In the genomic region with DNA sequence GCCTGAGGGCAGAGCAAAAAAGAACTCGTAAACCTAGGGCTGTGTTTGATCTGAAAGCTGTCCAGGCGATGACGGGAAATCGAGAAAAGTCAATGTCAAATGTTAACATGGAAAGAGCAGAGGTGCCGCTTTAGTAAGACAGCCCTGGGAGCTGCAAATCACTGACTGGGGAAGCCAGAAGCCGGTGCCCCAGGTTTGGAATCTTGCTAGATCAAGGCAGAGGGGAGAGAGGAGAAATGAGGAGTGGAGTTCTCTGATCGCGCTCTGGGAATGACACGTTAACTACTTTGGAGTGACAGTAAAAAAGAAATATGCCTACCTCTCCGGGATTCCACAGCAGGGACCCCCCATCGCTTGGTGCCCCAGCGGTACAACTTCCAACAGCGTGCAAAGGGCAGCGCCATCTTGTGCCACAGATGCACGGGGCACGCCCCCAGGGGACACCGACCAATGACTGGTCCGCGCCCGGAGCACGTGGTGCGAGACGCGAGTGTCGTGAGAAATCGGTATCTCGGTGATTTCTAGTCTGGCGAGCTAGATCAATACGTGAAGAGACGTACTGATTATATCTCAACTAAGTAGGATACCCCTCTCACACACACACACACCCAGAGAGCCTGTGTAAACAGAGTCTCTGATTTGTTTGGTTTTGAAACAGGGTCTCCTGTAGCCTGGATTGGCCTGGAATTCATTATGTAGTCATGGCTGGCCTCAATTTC, we compare ENCODE assay signal across 8 mouse cellular contexts. TPM values are rescaled to one million over a fixed set of nuclear protein-coding genes. Genes with fewer than 3 reads are reported as not detected.
DNase-seq lines count a peak whose midpoint lies in the region; ATAC-seq and TF ChIP-seq lines count a peak whose summit lies in the region.

Gene Spryd4, minus strand, starts transcription at position 418 of the 719 bp plus-strand sequence.

- 0 out of 2 replicates have a peak, but pooled peaks cover 4% of the 10 kb centered on the region for H3K27me3 ChIP-seq in forebrain, embryonic 16.5 days (replicated peaks; ENCODE audit: control insufficient read depth, insufficient read depth, low read length)
- H3K27me3 ChIP-seq in lung, embryonic 14.5 days (ENCODE audit: insufficient read depth, low read length): no peaks in the 10 kb centered on the region

- peaks cover 16% of the 10 kb centered on the region for H3K36me3 ChIP-seq in ES-E14 (ENCODE audit: control insufficient read depth, insufficient read depth, low read length, poor library complexity, severe bottlenecking)
- H3K36me3 ChIP-seq in forebrain, embryonic 16.5 days (ENCODE audit: control insufficient read depth, insufficient read depth): no peaks in the 10 kb centered on the region
- H3K36me3 ChIP-seq in lung, embryonic 14.5 days (ENCODE audit: insufficient read depth): no peaks in the 10 kb centered on the region

- no peaks in the 10 kb centered on the region for H3K9me3 ChIP-seq in ES-E14 (ENCODE audit: control insufficient read depth, insufficient read depth, low read depth, low read length)
- no peaks in the 10 kb centered on the region for H3K9me3 ChIP-seq in forebrain, embryonic 16.5 days (ENCODE audit: control insufficient read depth, low read length)
- no peaks in the 10 kb centered on the region for H3K9me3 ChIP-seq in lung, embryonic 14.5 days (ENCODE audit: low read depth, low read length)

- H3K9ac ChIP-seq in ES-E14 (ENCODE audit: insufficient read depth, low read depth, low read length, poor library complexity, severe bottlenecking): peak within 1 kb of the TSS; percentile 78
- H3K9ac ChIP-seq in forebrain, embryonic 16.5 days (replicated peaks; ENCODE audit: low read depth, low read length): peak within 1 kb of the TSS; percentile 67
- peak within 1 kb of the TSS; percentile 71 for H3K9ac ChIP-seq in lung, embryonic 14.5 days

- H3K27ac ChIP-seq in ES-E14 (ENCODE audit: insufficient read depth, low read depth, low read length, poor library complexity, severe bottlenecking): no peak within 1 kb of the TSS
- peak within 1 kb of the TSS; percentile 45; the same call in 1 of the 2 replicates for H3K27ac ChIP-seq in forebrain, embryonic 16.5 days (ENCODE audit: low read length)
- H3K27ac ChIP-seq in layer of hippocampus, adult 2 months: peak within 1 kb of the TSS; percentile 81
- no peak within 1 kb of the TSS for H3K27ac ChIP-seq in lung, embryonic 14.5 days (ENCODE audit: low read depth)
- peak within 1 kb of the TSS; percentile 67; the same call in 1 of the 2 replicates for H3K27ac ChIP-seq in olfactory bulb, adult 2 months (ENCODE audit: insufficient read depth, low read depth, low read length)

- ATAC-seq in forebrain, embryonic 16.5 days: peak; percentile 99
- ATAC-seq in lung, embryonic 14.5 days (ENCODE audit: insufficient read depth): peak; percentile 97

- peak within 1 kb of the TSS; percentile 90 for H3K4me2 ChIP-seq in forebrain, embryonic 16.5 days (ENCODE audit: low read length)
- H3K4me2 ChIP-seq in lung, embryonic 14.5 days: peak within 1 kb of the TSS; percentile 93

- intact Hi-C loops in heart, postnatal 36 days (cut with DNase I): loop anchor here (1.0 to 2.0 kb wide), 2 partner anchors 19 to 73 kb away; no protein-coding TSS in a partner anchor

- H3K4me1 ChIP-seq in ES-E14 (ENCODE audit: control insufficient read depth in 2 of 2, insufficient read depth in 2 of 2, low read length in 2 of 2, poor library complexity in 1 of 2): peaks cover 2 to 5% of the 10 kb centered on the region in 2 experiments; a peak in 1 of 4 replicates
- peaks cover 11% of the 10 kb centered on the region for H3K4me1 ChIP-seq in forebrain, embryonic 16.5 days (replicated peaks; ENCODE audit: control insufficient read depth, insufficient read depth, low read length)
- 0 out of 2 replicates have a peak, but pooled peaks cover 3% of the 10 kb centered on the region for H3K4me1 ChIP-seq in lung, embryonic 14.5 days (ENCODE audit: insufficient read depth)
- H3K4me1 ChIP-seq in olfactory bulb, adult 2 months (ENCODE audit: control insufficient read depth, insufficient read depth, low read length): peaks cover 9% of the 10 kb centered on the region

- in situ Hi-C loops in ES-E14 (cut with MboI; ENCODE audit: low sequenced_read_pairs in 2 of 2, unreplicated experiment in 2 of 2): no loop called here

- TF ChIP-seq CTCF in layer of hippocampus, adult 2 months (conservative IDR thresholded peaks at IDR 0.05): peak; percentile 53
- TF ChIP-seq CTCF in lung, embryonic 14.5 days (IDR thresholded peaks at IDR 0.05; ENCODE audit: low read depth): peak; percentile 47; the same call in 1 of the 2 replicates
- TF ChIP-seq CTCF in olfactory bulb, adult 2 months (IDR thresholded peaks at IDR 0.05; ENCODE audit: insufficient read depth, low read depth, low read length): no peak

- DNase-seq in ES-E14 (ENCODE audit: low read depth, low spot score): peak; percentile 92
- DNase-seq in cerebellum, adult 11-12 months: peak; percentile 88
- DNase-seq in heart, postnatal 36 days: peak; percentile 87
- DNase-seq in layer of hippocampus, adult 2 months (ENCODE audit: low spot score in 2 of 2): peak; percentile 89 to 91
- peak; percentile 95 for DNase-seq in lung, embryonic 14.5 days
- DNase-seq in thymus, postnatal 0 days (ENCODE audit: low spot score): peak; percentile 89

- under 1% methylated on average over 30 of the region's 30 CpGs for WGBS in forebrain, embryonic 16.5 days
- under 1% methylated on average over 30 of the region's 30 CpGs for WGBS in lung, embryonic 14.5 days
- under 1% methylated on average over 30 of the region's 30 CpGs for WGBS in olfactory bulb, adult 2 months

- H3K4me3 ChIP-seq in ES-E14 (ENCODE audit: insufficient read depth in 1 of 2, low read depth in 1 of 2, low read length in 2 of 2, poor library complexity in 1 of 2, severe bottlenecking in 1 of 2): peak within 1 kb of the TSS; percentile 76 to 93
- peak within 1 kb of the TSS; percentile 66 for H3K4me3 ChIP-seq in forebrain, embryonic 16.5 days (replicated peaks; ENCODE audit: low read length)
- peak within 1 kb of the TSS; percentile 81 for H3K4me3 ChIP-seq in layer of hippocampus, adult 2 months
- peak within 1 kb of the TSS; percentile 71 for H3K4me3 ChIP-seq in lung, embryonic 14.5 days (ENCODE audit: low read depth, low read length)
- H3K4me3 ChIP-seq in olfactory bulb, adult 2 months (ENCODE audit: insufficient read depth, low read depth, low read length): peak within 1 kb of the TSS; percentile 62

- TF ChIP-seq POLR2A in olfactory bulb, adult 2 months (IDR thresholded peaks at IDR 0.05; ENCODE audit: insufficient read depth, low read depth, low read length): peak; percentile 56; the same call in 1 of the 2 replicates

TF ChIP-seq in ES-E14, 5 proteins besides CTCF, POLR2A, EP300 and RAD21:
- TF ChIP-seq MAFK (IDR thresholded peaks at IDR 0.05; ENCODE audit: insufficient read depth, low read depth, low read length): no peak
- TF ChIP-seq CHD2 (IDR thresholded peaks at IDR 0.05; ENCODE audit: low read depth, low read length): peak; percentile 79
- TF ChIP-seq HCFC1 (IDR thresholded peaks at IDR 0.05; ENCODE audit: borderline replicate concordance, insufficient read depth, low read length): peak; percentile 64; the same call in 1 of the 2 replicates

RNA-seq across cellular contexts. Expression of gene Spryd4, which starts in this region (rescaled TPM):
- 22.1 and 24.9 TPM in 2 replicates for total RNA-seq in ES-E14 (2012; rRNA removed)
- polyA plus RNA-seq in forebrain, embryonic 16.5 days (2015; fragmentation: Nextera tagmentation; extraction: Ambion mirVana): 16.6 and 18.0 TPM in 2 replicates
- total RNA-seq in heart, postnatal 36 days (2021): 10 to 100 TPM; 35.7 to 41.4 TPM
- 10 to 100 TPM in 1 of 2 experiments, 1 to 10 TPM in 1; 9.5 to 10.4 TPM for total RNA-seq in layer of hippocampus, adult 2 months (2021)
- polyA plus RNA-seq in lung, embryonic 14.5 days (2014; fragmentation: Nextera tagmentation; extraction: Ambion mirVana): 27.3 and 29.9 TPM in 2 replicates
- not detected in 2 replicates for polyA plus RNA-seq in olfactory bulb, adult 2 months (2012; ENCODE audit: insufficient read depth, insufficient read length, low replicate concordance, missing spikeins)
- 15.4 and 17.1 TPM in 2 replicates for polyA plus RNA-seq in thymus, postnatal 0 days (2015; fragmentation: Nextera tagmentation; extraction: Ambion mirVana)

Comparison
In these comparisons a context has a peak if more than half of its experiments do, and no peak if none do; other contexts are left out.
1. H3K27ac ChIP-seq: peak in forebrain, embryonic 16.5 days (single experiment), layer of hippocampus, adult 2 months (single experiment) and olfactory bulb, adult 2 months (single experiment); none in ES-E14 (single experiment) and lung, embryonic 14.5 days (single experiment).
2. Peak in every context shown above with its lines, with median percentiles within 50 percentile points of each other: DNase-seq, H3K4me3 ChIP-seq and H3K9ac ChIP-seq.